Mouse (Mus musculus) MEL (cell line): ENCODE data around the gene Spock1. TPM values are rescaled to one million over a fixed set of nuclear protein-coding genes. Genes with fewer than 3 reads are reported as not detected.

Experiments used
- DNase-seq: peaks from one replicate; pipeline ENCODE4 v3.0.0; 2011; ENCODE audit warnings: low read depth, low spot score
- H3K27ac ChIP-seq: 2 replicates; pipeline ENCODE4 v1.5.1; 2012; ENCODE audit warnings: low read depth, mild to moderate bottlenecking, control low read depth, low read length, moderate library complexity; ENCODE audit not compliant: control insufficient read depth
- H3K27me3 ChIP-seq, 2 experiments: fragments of 150-350 bp in 1 of 2; sonication (generic) in 1 of 2; 2 replicates each; pipeline ENCODE4 v1.6.1; 2012; ENCODE audit warnings: low read length in 2 of 2, mild to moderate bottlenecking in 2 of 2, improper control_type of control experiment in 1 of 2, moderate library complexity in 1 of 2; ENCODE audit not compliant: insufficient read depth in 2 of 2, control insufficient read depth in 1 of 2
- H3K36me3 ChIP-seq, 2 experiments: 2 replicates each; pipeline ENCODE4 v1.6.1; 2012 to 2014; ENCODE audit warnings: low read length in 2 of 2, improper control_type of control experiment in 1 of 2, inconsistent platforms in 1 of 2, mild to moderate bottlenecking in 1 of 2; ENCODE audit not compliant: insufficient read depth in 2 of 2, control insufficient read depth in 1 of 2
- H3K4me1 ChIP-seq, 2 experiments: fragments of 150-350 bp in 1 of 2; sonication (generic) in 1 of 2; 2 replicates each; pipeline ENCODE4 v1.6.1; 2012; ENCODE audit warnings: low read length in 2 of 2, improper control_type of control experiment in 1 of 2, mild to moderate bottlenecking in 1 of 2; ENCODE audit not compliant: insufficient read depth in 2 of 2, control insufficient read depth in 1 of 2
- H3K4me3 ChIP-seq, 2 experiments: fragments of 150-350 bp in 1 of 2; sonication (generic) in 1 of 2; 2 replicates each; pipeline ENCODE4 v1.5.1; 2012; ENCODE audit warnings: low read depth in 2 of 2, low read length in 2 of 2, mild to moderate bottlenecking in 2 of 2, moderate library complexity in 2 of 2, control low read depth in 1 of 2, improper control_type of control experiment in 1 of 2; ENCODE audit not compliant: control insufficient read depth in 1 of 2, insufficient read depth in 1 of 2
- H3K79me2 ChIP-seq: 2 replicates; pipeline ENCODE4 v1.6.1; 2012; ENCODE audit warnings: mild to moderate bottlenecking, low read length, moderate library complexity; ENCODE audit not compliant: control insufficient read depth, poor library complexity, insufficient read depth
- H3K9ac ChIP-seq: 2 replicates; pipeline ENCODE4 v1.6.1; 2012; ENCODE audit warnings: low read depth, mild to moderate bottlenecking, control low read depth, low read length, moderate library complexity; ENCODE audit not compliant: control insufficient read depth, poor library complexity, severe bottlenecking
- H3K9me3 ChIP-seq: fragments of 150-350 bp; sonication (generic); replicated peaks from 2 replicates; pipeline ENCODE4 v1.6.1; 2012; ENCODE audit warnings: mild to moderate bottlenecking, low read length, improper control_type of control experiment, moderate library complexity; ENCODE audit not compliant: insufficient read depth
- BHLHE40 ChIP-seq: IDR thresholded peaks from 2 replicates; pipeline ENCODE4 v1.6.1; 2012; ENCODE audit warnings: low read depth, mild to moderate bottlenecking, inconsistent platforms, low read length, improper control_type of control experiment, borderline replicate concordance
- ELF1 ChIP-seq: IDR thresholded peaks from 2 replicates; pipeline ENCODE4 v1.6.1; 2014; ENCODE audit warnings: low read depth, mild to moderate bottlenecking, inconsistent platforms, low read length, improper control_type of control experiment, moderate library complexity
- HCFC1 ChIP-seq: IDR thresholded peaks from 2 replicates; pipeline ENCODE4 v1.6.1; 2012; ENCODE audit warnings: low read depth, mild to moderate bottlenecking, inconsistent platforms, low read length, improper control_type of control experiment, moderate library complexity
- MAFK ChIP-seq: IDR thresholded peaks from 2 replicates; pipeline ENCODE4 v1.6.1; 2011; ENCODE audit warnings: low read depth, mild to moderate bottlenecking, low read length, improper control_type of control experiment, borderline replicate concordance
- MAZ ChIP-seq: IDR thresholded peaks from 2 replicates; pipeline ENCODE4 v1.6.1; 2012; ENCODE audit warnings: low read depth, mild to moderate bottlenecking, inconsistent platforms, low read length, improper control_type of control experiment
- MYB ChIP-seq: IDR thresholded peaks from 2 replicates; pipeline ENCODE4 v1.6.1; 2011; ENCODE audit warnings: mild to moderate bottlenecking, low read depth, low read length, improper control_type of control experiment
- MYC ChIP-seq: IDR thresholded peaks from 2 replicates; pipeline ENCODE4 v1.6.1; 2011; ENCODE audit warnings: low read depth, mild to moderate bottlenecking, low read length, improper control_type of control experiment, moderate library complexity
- NELFE ChIP-seq: IDR thresholded peaks from 2 replicates; pipeline ENCODE4 v1.6.1; 2011; ENCODE audit warnings: low read depth, low read length, improper control_type of control experiment
- NRF1 ChIP-seq: IDR thresholded peaks from 2 replicates; pipeline ENCODE4 v1.6.1; 2014; ENCODE audit warnings: low read depth, mild to moderate bottlenecking, inconsistent platforms, low read length, improper control_type of control experiment, moderate library complexity; ENCODE audit not compliant: poor library complexity, insufficient read depth, severe bottlenecking
- POLR2A ChIP-seq, 2 experiments: IDR thresholded peaks; 2 replicates each; pipeline ENCODE4 v1.6.1; 2011 to 2012; ENCODE audit warnings: low read length in 2 of 2, mild to moderate bottlenecking in 2 of 2, control low read depth in 1 of 2, improper control_type of control experiment in 1 of 2, low read depth in 1 of 2, moderate library complexity in 1 of 2; ENCODE audit not compliant: control insufficient read depth in 1 of 2, insufficient read depth in 1 of 2, poor library complexity in 1 of 2
- POLR2AphosphoS2 ChIP-seq: IDR thresholded peaks from 2 replicates; pipeline ENCODE4 v1.6.1; 2011; ENCODE audit warnings: low read length, improper control_type of control experiment
- SMC3 ChIP-seq: IDR thresholded peaks from 2 replicates; pipeline ENCODE4 v1.6.1; 2011; ENCODE audit warnings: low read depth, low read length, improper control_type of control experiment
- TCF12 ChIP-seq: IDR thresholded peaks from 2 replicates; pipeline ENCODE4 v1.6.1; 2014; ENCODE audit warnings: low read depth, mild to moderate bottlenecking, inconsistent platforms, low read length, improper control_type of control experiment, moderate library complexity
- UBTF ChIP-seq: IDR thresholded peaks from 2 replicates; pipeline ENCODE4 v1.6.1; 2012; ENCODE audit warnings: low read depth, mild to moderate bottlenecking, inconsistent platforms, low read length, improper control_type of control experiment, moderate library complexity, borderline replicate concordance; ENCODE audit not compliant: insufficient read depth
- ZNF384 ChIP-seq: IDR thresholded peaks from 2 replicates; pipeline ENCODE4 v1.6.1; 2012; ENCODE audit warnings: low read depth, mild to moderate bottlenecking, inconsistent platforms, low read length, improper control_type of control experiment
- polyA plus RNA-seq, 2 experiments: library from polyadenylated mRNA; stranded (reverse) in 1 of 2; unstranded in 1 of 2; fragments of >175 nt in 1 of 2; fragments of >200 nt in 1 of 2; gene quantifications; 2 replicates each; pipeline versions ENCODE4 v1.2.1 to v1.2.4; 2012; ENCODE audit warnings: low replicate concordance in 2 of 2, low read depth in 1 of 2; ENCODE audit not compliant: insufficient read length in 2 of 2, insufficient read depth in 1 of 2, missing spikeins in 1 of 2
- total RNA-seq: library from RNA; depleted of rRNA; stranded (reverse); fragments of 300-350 nt; gene quantifications from 2 replicates; pipeline ENCODE4 v1.2.3, GENCODE M21; 2012

Gene Spock1
- total and polyA plus RNA-seq, 3 experiments, result not detected

DNA sequence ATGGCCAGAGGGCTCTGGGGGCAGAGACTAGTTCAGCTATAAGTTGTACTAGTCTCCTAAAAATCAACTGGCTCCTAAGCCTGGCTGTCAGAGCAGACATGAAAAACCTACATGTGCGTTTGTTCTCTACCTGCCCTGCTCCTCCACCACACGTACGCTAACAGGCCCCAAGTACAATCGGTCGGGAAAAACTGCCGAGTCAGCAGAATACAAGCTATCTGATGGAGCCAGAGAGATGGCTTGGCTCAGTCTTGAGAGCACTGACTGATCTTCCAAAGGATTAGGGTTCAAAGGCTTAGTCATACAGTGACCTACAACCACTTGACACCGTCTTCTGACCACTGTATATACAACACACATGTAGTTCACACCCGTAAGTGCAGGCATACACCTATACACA, 339.7 kb downstream of the Spock1 start:
- Histone ChIP-seq H3K4me3 (no peak overlapping the region), H3K9ac (no peak overlapping the region), H3K27ac (no peak overlapping the region), H3K9me3 (no peaks in the 10 kb centered on the region), H3K79me2 (no peaks in the 10 kb centered on the region), H3K4me1 (no peaks in the 10 kb centered on the region), H3K27me3 (no peaks in the 10 kb centered on the region), H3K36me3 (no peaks in the 10 kb centered on the region)
- DNase-seq, result no peak
- TF ChIP-seq NELFE, result no peak
- TF ChIP-seq MAFK, result peak; percentile 54; the same call in 1 of the 2 replicates

DNA sequence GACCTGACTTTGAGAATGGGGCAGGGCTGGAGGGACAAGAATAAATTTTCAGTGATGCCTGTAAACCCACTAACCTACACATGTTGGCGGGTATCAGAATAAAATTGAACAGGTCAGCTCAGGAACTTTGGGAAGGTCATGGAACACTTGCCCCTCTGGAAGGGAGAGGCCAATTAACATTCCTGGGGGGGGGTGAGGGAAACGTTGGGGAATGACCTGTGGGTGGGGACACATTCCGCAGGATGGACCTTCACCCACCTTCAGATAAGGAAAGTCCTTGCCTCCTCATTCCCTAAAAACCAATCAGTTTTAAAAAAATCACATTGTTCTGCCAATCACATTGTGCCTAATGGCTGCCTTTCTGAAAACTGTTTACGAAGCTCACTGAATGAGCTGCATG, 352.9 kb downstream of the Spock1 start:
- H3K4me1 ChIP-seq, result no peaks in the 10 kb centered on the region
- no peaks in the 10 kb centered on the region for H3K79me2 ChIP-seq
- no peak overlapping the region for H3K27ac ChIP-seq
- no peaks in the 10 kb centered on the region for H3K36me3 ChIP-seq
- no peaks in the 10 kb centered on the region for H3K9me3 ChIP-seq
- H3K4me3 ChIP-seq, result no peak overlapping the region
- DNase-seq, result no peak
- no peaks in the 10 kb centered on the region for H3K27me3 ChIP-seq
- H3K9ac ChIP-seq, result no peak overlapping the region
- TF ChIP-seq ELF1, result no peak

DNA sequence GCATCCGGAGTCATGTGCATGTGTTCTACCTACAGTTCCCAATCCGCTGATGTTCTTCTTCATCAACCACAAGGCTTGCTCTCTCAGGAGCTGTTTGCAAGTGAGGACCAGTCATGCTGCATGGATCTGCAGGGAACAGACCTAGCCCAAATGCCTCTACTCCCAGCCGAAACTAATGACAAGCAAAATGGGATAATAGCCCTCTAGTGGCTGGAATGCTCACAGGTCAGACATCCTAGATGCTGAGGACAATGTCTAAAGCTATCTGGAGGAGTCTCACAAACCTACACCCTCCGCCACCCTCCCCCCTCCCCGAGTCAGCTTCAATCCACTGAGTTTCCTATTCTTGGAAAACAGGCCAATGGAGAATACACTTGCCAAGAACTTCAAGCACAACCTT, 358.4 kb downstream of the Spock1 start:
- no peaks in the 10 kb centered on the region for H3K9me3 ChIP-seq
- H3K27ac ChIP-seq, result no peak overlapping the region
- H3K4me3 ChIP-seq, result no peak overlapping the region
- no peak overlapping the region for H3K9ac ChIP-seq
- no peaks in the 10 kb centered on the region for H3K79me2 ChIP-seq
- no peaks in the 10 kb centered on the region for H3K27me3 ChIP-seq
- H3K4me1 ChIP-seq, result no peaks in the 10 kb centered on the region
- no peaks in the 10 kb centered on the region for H3K36me3 ChIP-seq
- no peak for DNase-seq
- TF ChIP-seq POLR2AphosphoS2 (no peak), MYB (no peak), POLR2A (IDR thresholded peaks at IDR 0.05; ENCODE audit: control insufficient read depth in 1 of 2, insufficient read depth in 1 of 2, low read depth in 1 of 2, low read length in 2 of 2, poor library complexity in 1 of 2) (no peak), ZNF384 (no peak), UBTF (no peak), HCFC1 (no peak), MAFK (no peak), NRF1 (no peak)

DNA sequence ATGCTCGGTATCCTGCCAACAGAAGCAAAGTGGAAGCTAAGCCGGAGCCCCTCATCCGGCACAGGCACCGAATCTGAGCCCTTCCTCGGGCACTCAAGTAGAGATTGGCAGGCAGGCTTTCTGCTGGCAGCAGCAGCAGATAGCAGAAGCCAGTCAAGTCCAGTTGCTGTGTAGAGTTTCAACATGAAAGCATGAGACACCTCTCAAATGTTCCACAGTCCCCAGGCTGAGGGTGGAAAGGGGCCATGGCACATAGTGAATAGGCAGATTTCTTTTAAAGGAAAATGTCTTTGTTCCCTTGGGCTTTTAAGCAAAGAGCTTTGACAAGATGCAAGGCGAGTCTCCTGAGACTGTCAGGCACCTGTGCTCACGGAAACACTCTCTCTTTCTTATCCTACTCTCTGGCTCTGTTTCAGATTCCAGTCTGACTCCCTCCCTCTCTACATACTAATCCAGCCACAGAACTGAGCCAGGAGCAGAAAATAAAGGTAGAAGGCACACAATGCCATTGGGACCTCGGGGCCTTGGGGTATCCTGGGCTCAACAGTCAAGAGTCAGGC, 371.1 kb downstream of the Spock1 start:
- Histone ChIP-seq H3K4me1 (no peaks in the 10 kb centered on the region), H3K36me3 (no peaks in the 10 kb centered on the region), H3K27me3 (no peaks in the 10 kb centered on the region), H3K4me3 (no peak overlapping the region), H3K27ac (no peak overlapping the region), H3K9ac (no peak overlapping the region), H3K9me3 (no peaks in the 10 kb centered on the region; the same call in 1 of the 2 replicates), H3K79me2 (no peaks in the 10 kb centered on the region)
- no peak for DNase-seq
- TF ChIP-seq MYC (no peak), MAZ (no peak), MAFK (no peak), BHLHE40 (no peak), POLR2AphosphoS2 (no peak), POLR2A (IDR thresholded peaks at IDR 0.05; ENCODE audit: control insufficient read depth in 1 of 2, insufficient read depth in 1 of 2, low read depth in 1 of 2, low read length in 2 of 2, poor library complexity in 1 of 2) (no peak), SMC3 (no peak), TCF12 (no peak)
